Mouse (Mus musculus) adrenal gland, adult 2 months (tissue): ENCODE measurements around the gene Rxfp1. TPM values are rescaled to one million over a fixed set of nuclear protein-coding genes. Genes with fewer than 3 reads are reported as not detected.
A peak's percentile ranks its signal among the peaks of the same experiment; 100 is the strongest.

ENCODE experiments used
- DNase-seq: peaks from one replicate; pipeline ENCODE4 v3.0.0; 2021
- polyA plus RNA-seq: library from polyadenylated mRNA; depleted of rRNA; stranded (reverse); fragments of >200 nt; gene quantifications from 2 replicates; pipeline ENCODE4 v1.2.3, GENCODE M21; 2012; rRNA removed
- total RNA-seq, 2 experiments: library from RNA; stranded (reverse); gene quantifications; 2 replicates each; pipeline ENCODE4 v1.2.3; 2021

The Rxfp1 gene
- total and polyA plus RNA-seq, 3 experiments = not detected

GRCm38 (mm10) chr3:79672188-79672587 is 65.5 kb downstream of the Rxfp1 start:
- no peak for DNase-seq

- DNase-seq = no peak
Observed at GRCm38 (mm10) chr3:79670556-79670955, 67.1 kb downstream of the Rxfp1 start.

- peak; percentile 30 for DNase-seq
Observed at GRCm38 (mm10) chr3:79664787-79665408, 72.8 kb downstream of the Rxfp1 start.

- DNase-seq = no peak
Observed at GRCm38 (mm10) chr3:79656682-79657081, 81.0 kb downstream of the Rxfp1 start.

- no peak for DNase-seq
Observed at GRCm38 (mm10) chr3:79652129-79652528, 85.6 kb downstream of the Rxfp1 start.

- DNase-seq = peak; percentile 80
Observed at GRCm38 (mm10) chr3:79629416-79629730, 108.3 kb downstream of the Rxfp1 start, which contains the start of gene Etfdh. TSS of gene Etfdh (minus strand) at chr3:79629500.

GRCm38 (mm10) chr3:79628561-79629415 is 108.9 kb downstream of the Rxfp1 start, which contains the start of gene 4930579G24Rik:
TSS of gene 4930579G24Rik (plus strand) at chr3:79629079.
- peak; percentile 97 for DNase-seq

GRCm38 (mm10) chr3:79628182-79628560 is 109.5 kb downstream of the Rxfp1 start:
- DNase-seq = no peak

- no peak for DNase-seq
Observed at GRCm38 (mm10) chr3:79627484-79628181, 110.0 kb downstream of the Rxfp1 start.

- no peak for DNase-seq
Observed at GRCm38 (mm10) chr3:79609886-79610285, 127.8 kb downstream of the Rxfp1 start.

GRCm38 (mm10) chr3:79595468-79595867 is 142.2 kb downstream of the Rxfp1 start:
- DNase-seq = no peak

GRCm38 (mm10) chr3:79591793-79592471 is 145.7 kb downstream of the Rxfp1 start:
- DNase-seq = no peak

Other genes starting within 250 kb of the Rxfp1 start
- gene Fnip2, start 170.1 kb downstream of the Rxfp1 start, total RNA-seq = 1 to 10 TPM; 7.4 to 8.5 TPM
- gene Fnip2, start 170.1 kb downstream of the Rxfp1 start, polyA plus RNA-seq = 1.2 and 1.9 TPM in 2 replicates
- 10 to 100 TPM; 51.4 to 53.4 TPM for gene Ppid, start 146.5 kb downstream of the Rxfp1 start, total RNA-seq
- 3.7 and 4.8 TPM in 2 replicates for gene Ppid, start 146.5 kb downstream of the Rxfp1 start, polyA plus RNA-seq
- 1 to 10 TPM; 1.0 to 2.2 TPM for gene 4930579G24Rik, start 108.8 kb downstream of the Rxfp1 start, total RNA-seq
- gene 4930579G24Rik, start 108.8 kb downstream of the Rxfp1 start, polyA plus RNA-seq = 1.1 and 1.2 TPM in 2 replicates
- gene Etfdh, start 108.4 kb downstream of the Rxfp1 start, total RNA-seq = 100 to 1,000 TPM; 210 to 240 TPM
- gene Etfdh, start 108.4 kb downstream of the Rxfp1 start, polyA plus RNA-seq = 549 and 654 TPM in 2 replicates
- gene Tmem144, start 114.9 kb upstream of the Rxfp1 start, total RNA-seq = 10 to 100 TPM in 1 of 2 experiments, 1 to 10 TPM in 1; 9.0 to 14.6 TPM
- gene Tmem144, start 114.9 kb upstream of the Rxfp1 start, polyA plus RNA-seq = 1.5 and 2.1 TPM in 2 replicates
- gene Fam198b, start 146.7 kb upstream of the Rxfp1 start, total RNA-seq = 10 to 100 TPM in 1 of 2 experiments, 1 to 10 TPM in 1; 6.2 to 31.2 TPM
- 2.8 and 5.4 TPM in 2 replicates for gene Fam198b, start 146.7 kb upstream of the Rxfp1 start, polyA plus RNA-seq